Mouse (Mus musculus): ENCODE results near the gene Olfr98.
"Not testable (repeated sequence)": the region's sequence is repeated elsewhere in the genome, so short reads cannot be mapped to it uniquely, and the experiment has no call there.

DNA sequence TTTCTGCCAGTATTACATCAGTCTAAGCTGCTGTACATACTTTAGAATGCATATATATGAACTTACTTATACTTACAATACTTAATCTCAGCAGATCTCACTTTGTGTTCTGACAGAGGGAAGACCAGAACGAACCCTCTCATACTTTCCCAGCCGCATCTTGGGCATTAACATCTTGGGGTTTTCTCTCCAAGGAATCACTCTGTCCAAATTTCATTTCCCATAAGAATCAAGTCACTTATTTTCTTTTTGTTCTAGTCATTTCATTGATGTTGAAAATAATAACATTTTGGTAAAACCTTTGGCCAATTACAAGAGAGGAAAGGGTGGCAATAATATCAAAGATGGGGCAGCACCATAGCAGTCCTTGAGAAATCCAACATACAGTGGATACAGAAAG lies 26.3 kb downstream of the Olfr98 start, which contains the start of gene Olfr97:
- not testable (repeated sequence) for TF ChIP-seq CTCF (IDR thresholded peaks at IDR 0.05; ENCODE audit: extremely low read depth, insufficient read length, insufficient replicate concordance, low read depth, low read length); POLR2A (IDR thresholded peaks at IDR 0.05; ENCODE audit: low read depth, low read length)

All from small intestine, adult 2 months (tissue).